Mouse (Mus musculus) splenic B cell, adult 2 months (primary cell): ENCODE results near the gene Slc9a9.

Experiments
- DNase-seq: peaks from one replicate; pipeline ENCODE4 v3.0.0-alpha.2; 2011; ENCODE audit warnings: low read depth, low spot score
- H3K27me3 ChIP-seq: 2 replicates; pipeline ENCODE4 v1.6.1; 2012; ENCODE audit warnings: mild to moderate bottlenecking, low read length, moderate library complexity, mixed read lengths; ENCODE audit not compliant: control insufficient read depth, poor library complexity, insufficient read depth, severe bottlenecking
- H3K36me3 ChIP-seq: 2 replicates; pipeline ENCODE4 v1.6.1; 2012; ENCODE audit warnings: mild to moderate bottlenecking, low read length, moderate library complexity, mixed read lengths; ENCODE audit not compliant: control insufficient read depth, poor library complexity, insufficient read depth, severe bottlenecking

Slc9a9 gene

GRCm38 (mm10) chr9:95060702-95061101 lies 391.0 kb downstream of the Slc9a9 start:
- Histone ChIP-seq H3K27me3 (no peaks in the 10 kb centered on the region), H3K36me3 (no peaks in the 10 kb centered on the region)
- no peak for DNase-seq

- H3K27me3 ChIP-seq = no peaks in the 10 kb centered on the region
- H3K36me3 ChIP-seq = no peaks in the 10 kb centered on the region
- no peak for DNase-seq
These were observed 397.3 kb downstream of the Slc9a9 start for GRCm38 (mm10) chr9:95067037-95067436.

- H3K27me3 ChIP-seq = no peaks in the 10 kb centered on the region
- no peak for DNase-seq
These were observed 398.8 kb downstream of the Slc9a9 start for GRCm38 (mm10) chr9:95068466-95068865.

GRCm38 (mm10) chr9:95070832-95071519 lies 401.3 kb downstream of the Slc9a9 start:
- no peaks in the 10 kb centered on the region for H3K36me3 ChIP-seq
- no peaks in the 10 kb centered on the region for H3K27me3 ChIP-seq
- DNase-seq = no peak

More at GRCm38 (mm10) chr9:95068466-95068865, 398.8 kb downstream of the Slc9a9 start:
- H3K36me3 ChIP-seq = no peaks in the 10 kb centered on the region

- Histone ChIP-seq H3K27me3 (no peaks in the 10 kb centered on the region), H3K36me3 (no peaks in the 10 kb centered on the region)
- DNase-seq = peak; percentile 3
These were observed 402.8 kb downstream of the Slc9a9 start for GRCm38 (mm10) chr9:95072450-95072955.

- no peaks in the 10 kb centered on the region for H3K36me3 ChIP-seq
- no peak for DNase-seq
- H3K27me3 ChIP-seq = no peaks in the 10 kb centered on the region
These were observed 404.0 kb downstream of the Slc9a9 start for GRCm38 (mm10) chr9:95073691-95074090.

- no peaks in the 10 kb centered on the region for H3K36me3 ChIP-seq
- DNase-seq = no peak
These were observed 406.1 kb downstream of the Slc9a9 start for GRCm38 (mm10) chr9:95075856-95076255.

GRCm38 (mm10) chr9:95077938-95078337 lies 408.2 kb downstream of the Slc9a9 start:
- no peak for DNase-seq
- H3K36me3 ChIP-seq = no peaks in the 10 kb centered on the region
- H3K27me3 ChIP-seq = no peaks in the 10 kb centered on the region

More at GRCm38 (mm10) chr9:95075856-95076255, 406.1 kb downstream of the Slc9a9 start:
- H3K27me3 ChIP-seq = no peaks in the 10 kb centered on the region

- no peaks in the 10 kb centered on the region for H3K27me3 ChIP-seq
- H3K36me3 ChIP-seq = no peaks in the 10 kb centered on the region
- DNase-seq = no peak
These were observed 408.9 kb downstream of the Slc9a9 start for GRCm38 (mm10) chr9:95078626-95079025.

- Histone ChIP-seq H3K36me3 (no peaks in the 10 kb centered on the region), H3K27me3 (no peaks in the 10 kb centered on the region)
- no peak for DNase-seq
These were observed 410.2 kb downstream of the Slc9a9 start for GRCm38 (mm10) chr9:95079951-95080350.

- DNase-seq = no peak
- no peaks in the 10 kb centered on the region for H3K36me3 ChIP-seq
- no peaks in the 10 kb centered on the region for H3K27me3 ChIP-seq
These were observed 416.6 kb downstream of the Slc9a9 start for GRCm38 (mm10) chr9:95086109-95086821.

GRCm38 (mm10) chr9:95088221-95088620 lies 418.5 kb downstream of the Slc9a9 start:
- H3K27me3 ChIP-seq = no peaks in the 10 kb centered on the region
- DNase-seq = no peak
- H3K36me3 ChIP-seq = no peaks in the 10 kb centered on the region

- Histone ChIP-seq H3K36me3 (no peaks in the 10 kb centered on the region), H3K27me3 (no peaks in the 10 kb centered on the region)
- DNase-seq = no peak
These were observed 419.3 kb downstream of the Slc9a9 start for GRCm38 (mm10) chr9:95089050-95089449.

- Histone ChIP-seq H3K36me3 (no peaks in the 10 kb centered on the region), H3K27me3 (no peaks in the 10 kb centered on the region)
- no peak for DNase-seq
These were observed 426.8 kb downstream of the Slc9a9 start for GRCm38 (mm10) chr9:95096486-95096885.

GRCm38 (mm10) chr9:95105768-95106167 lies 436.1 kb downstream of the Slc9a9 start:
- no peak for DNase-seq
- Histone ChIP-seq H3K27me3 (no peaks in the 10 kb centered on the region; the same call in 1 of the 2 replicates), H3K36me3 (no peaks in the 10 kb centered on the region)
